Mouse (Mus musculus) granulocyte monocyte progenitor cell, adult 5-6 weeks (primary cell): Measurements from ENCODE around the gene Olfr1221. TPM values are rescaled to one million over a fixed set of nuclear protein-coding genes. Genes with fewer than 3 reads are reported as not detected.
"Not testable (repeated sequence)": the region's sequence is repeated elsewhere in the genome, so short reads cannot be mapped to it uniquely, and the experiment has no call there.

Experiments
- ATAC-seq: replicated peaks from 2 replicates; pipeline ENCODE4 v1.8.0; 2016; ENCODE audit warnings: mild to moderate bottlenecking, moderate TSS enrichment, inconsistent platforms; ENCODE audit not compliant: poor library complexity, severe bottlenecking
- total RNA-seq, 2 experiments: library from RNA; stranded (forward) in 1 of 2; stranded (reverse) in 1 of 2; fragments of 200-712, 200-1000 nt in 1 of 2; fragments of >200 nt in 1 of 2; fragmentation: Nextera tagmentation in 1 of 2; gene quantifications; 2 replicates each; pipeline ENCODE4 v1.2.3; 2014 to 2017

The Olfr1221 gene
- total RNA-seq (2014; fragmentation: Nextera tagmentation), result not detected in 2 replicates
- total RNA-seq (2017), result not detected in 2 replicates

- no peak; the same call in 1 of the 2 replicates for ATAC-seq
Measured at GRCm38 (mm10) chr2:89117183-89117582, at the start of gene Olfr1221. Olfr1221 (minus strand) TSS chr2:89117283.

- ATAC-seq, result not testable (repeated sequence)
Measured at GRCm38 (mm10) chr2:89164711-89165110, 47.6 kb upstream of the Olfr1221 start.

- ATAC-seq, result not testable (repeated sequence)
Measured at GRCm38 (mm10) chr2:89163991-89164390, 46.9 kb upstream of the Olfr1221 start, which contains the start of gene Olfr1224-ps1. Olfr1224-ps1 (minus strand) TSS chr2:89164091.

- ATAC-seq, result no peak
Measured at GRCm38 (mm10) chr2:89151460-89151859, 34.4 kb upstream of the Olfr1221 start, which contains the start of gene Olfr1223. Olfr1223 (minus strand) TSS chr2:89151560.

- no peak for ATAC-seq
Measured at GRCm38 (mm10) chr2:89132954-89133353, 15.9 kb upstream of the Olfr1221 start, which contains the start of gene Olfr1222. Olfr1222 (minus strand) TSS chr2:89133054.

- ATAC-seq, result no peak
Measured at GRCm38 (mm10) chr2:89106735-89107134, 10.3 kb downstream of the Olfr1221 start, which contains the start of gene Olfr1220. Olfr1220 (minus strand) TSS chr2:89106835.

GRCm38 (mm10) chr2:89105651-89106050 lies 11.4 kb downstream of the Olfr1221 start:
- no peak for ATAC-seq

GRCm38 (mm10) chr2:89093848-89094247 lies 23.2 kb downstream of the Olfr1221 start:
- no peak for ATAC-seq

GRCm38 (mm10) chr2:89083413-89083812 lies 33.7 kb downstream of the Olfr1221 start, which contains the start of gene Olfr1219:
Olfr1219 (minus strand) TSS chr2:89083513.
- no peak for ATAC-seq

GRCm38 (mm10) chr2:89081487-89081886 lies 35.6 kb downstream of the Olfr1221 start:
- ATAC-seq, result no peak

- no peak for ATAC-seq
Measured at GRCm38 (mm10) chr2:89061087-89061486, 56.0 kb downstream of the Olfr1221 start, which contains the start of gene Olfr1218. Olfr1218 (minus strand) TSS chr2:89061187.

Other genes starting within 250 kb of the Olfr1221 start
- not detected in 2 replicates for gene Olfr1208, start 215.0 kb downstream of the Olfr1221 start, total RNA-seq (2014; fragmentation: Nextera tagmentation)
- not detected in 2 replicates for gene Olfr1208, start 215.0 kb downstream of the Olfr1221 start, total RNA-seq (2017)
- not detected in 2 replicates for gene Olfr1209, start 202.1 kb downstream of the Olfr1221 start, total RNA-seq (2014; fragmentation: Nextera tagmentation)
- not detected in 2 replicates for gene Olfr1209, start 202.1 kb downstream of the Olfr1221 start, total RNA-seq (2017)
- not detected in 2 replicates for gene Olfr1211, start 179.2 kb downstream of the Olfr1221 start, total RNA-seq (2014; fragmentation: Nextera tagmentation)
- gene Olfr1211, start 179.2 kb downstream of the Olfr1221 start, total RNA-seq (2017), result not detected in 2 replicates
- gene Olfr1212, start 163.3 kb downstream of the Olfr1221 start, total RNA-seq (2014; fragmentation: Nextera tagmentation), result not detected in 2 replicates
- not detected in 2 replicates for gene Olfr1212, start 163.3 kb downstream of the Olfr1221 start, total RNA-seq (2017)
- gene Gm13762, start 137.0 kb downstream of the Olfr1221 start, total RNA-seq (2014; fragmentation: Nextera tagmentation), result not detected in 2 replicates
- not detected in 2 replicates for gene Gm13762, start 137.0 kb downstream of the Olfr1221 start, total RNA-seq (2017)
- not detected in 2 replicates for gene Olfr1214, start 124.6 kb downstream of the Olfr1221 start, total RNA-seq (2014; fragmentation: Nextera tagmentation)
- gene Olfr1214, start 124.6 kb downstream of the Olfr1221 start, total RNA-seq (2017), result not detected in 2 replicates
- not detected in 2 replicates for gene Olfr1215, start 110.3 kb downstream of the Olfr1221 start, total RNA-seq (2014; fragmentation: Nextera tagmentation)
- not detected in 2 replicates for gene Olfr1215, start 110.3 kb downstream of the Olfr1221 start, total RNA-seq (2017)
- gene Olfr1216, start 98.9 kb downstream of the Olfr1221 start, total RNA-seq (2014; fragmentation: Nextera tagmentation), result not detected in 2 replicates
- gene Olfr1216, start 98.9 kb downstream of the Olfr1221 start, total RNA-seq (2017), result not detected in 2 replicates
- gene Olfr1217, start 85.2 kb downstream of the Olfr1221 start, total RNA-seq (2014; fragmentation: Nextera tagmentation), result not detected in 2 replicates
- not detected in 2 replicates for gene Olfr1217, start 85.2 kb downstream of the Olfr1221 start, total RNA-seq (2017)
- gene Olfr1218, start 56.1 kb downstream of the Olfr1221 start, total RNA-seq (2014; fragmentation: Nextera tagmentation), result not detected in 2 replicates
- gene Olfr1218, start 56.1 kb downstream of the Olfr1221 start, total RNA-seq (2017), result not detected in 2 replicates
- not detected in 2 replicates for gene Olfr1219, start 33.8 kb downstream of the Olfr1221 start, total RNA-seq (2014; fragmentation: Nextera tagmentation)
- gene Olfr1219, start 33.8 kb downstream of the Olfr1221 start, total RNA-seq (2017), result not detected in 2 replicates
- gene Olfr1220, start 10.4 kb downstream of the Olfr1221 start, total RNA-seq (2014; fragmentation: Nextera tagmentation), result not detected in 2 replicates
- not detected in 2 replicates for gene Olfr1220, start 10.4 kb downstream of the Olfr1221 start, total RNA-seq (2017)
- not detected in 2 replicates for gene Olfr1222, start 15.8 kb upstream of the Olfr1221 start, total RNA-seq (2014; fragmentation: Nextera tagmentation)
- not detected in 2 replicates for gene Olfr1222, start 15.8 kb upstream of the Olfr1221 start, total RNA-seq (2017)
- not detected in 2 replicates for gene Olfr1223, start 34.3 kb upstream of the Olfr1221 start, total RNA-seq (2014; fragmentation: Nextera tagmentation)
- not detected in 2 replicates for gene Olfr1223, start 34.3 kb upstream of the Olfr1221 start, total RNA-seq (2017)
- gene Olfr1224-ps1, start 46.8 kb upstream of the Olfr1221 start, total RNA-seq (2014; fragmentation: Nextera tagmentation), result not detected in 2 replicates
- gene Olfr1224-ps1, start 46.8 kb upstream of the Olfr1221 start, total RNA-seq (2017), result not detected in 2 replicates
- gene Olfr1225, start 57.4 kb upstream of the Olfr1221 start, total RNA-seq (2014; fragmentation: Nextera tagmentation), result not detected in 2 replicates
- gene Olfr1225, start 57.4 kb upstream of the Olfr1221 start, total RNA-seq (2017), result not detected in 2 replicates
- not detected in 2 replicates for gene Olfr1226, start 82.8 kb upstream of the Olfr1221 start, total RNA-seq (2014; fragmentation: Nextera tagmentation)
- gene Olfr1226, start 82.8 kb upstream of the Olfr1221 start, total RNA-seq (2017), result not detected in 2 replicates
- gene Olfr1228, start 136.8 kb upstream of the Olfr1221 start, total RNA-seq (2014; fragmentation: Nextera tagmentation), result not detected in 2 replicates
- not detected in 2 replicates for gene Olfr1228, start 136.8 kb upstream of the Olfr1221 start, total RNA-seq (2017)
- not detected in 2 replicates for gene Olfr1229, start 170.7 kb upstream of the Olfr1221 start, total RNA-seq (2014; fragmentation: Nextera tagmentation)
- gene Olfr1229, start 170.7 kb upstream of the Olfr1221 start, total RNA-seq (2017), result not detected in 2 replicates
- not detected in 2 replicates for gene Olfr1230, start 180.0 kb upstream of the Olfr1221 start, total RNA-seq (2014; fragmentation: Nextera tagmentation)
- not detected in 2 replicates for gene Olfr1230, start 180.0 kb upstream of the Olfr1221 start, total RNA-seq (2017)
- gene Olfr1231, start 189.8 kb upstream of the Olfr1221 start, total RNA-seq (2014; fragmentation: Nextera tagmentation), result not detected in 2 replicates
- gene Olfr1231, start 189.8 kb upstream of the Olfr1221 start, total RNA-seq (2017), result not detected in 2 replicates
- gene Olfr1232, start 212.4 kb upstream of the Olfr1221 start, total RNA-seq (2014; fragmentation: Nextera tagmentation), result not detected in 2 replicates
- not detected in 2 replicates for gene Olfr1232, start 212.4 kb upstream of the Olfr1221 start, total RNA-seq (2017)
- gene Olfr1233, start 225.1 kb upstream of the Olfr1221 start, total RNA-seq (2014; fragmentation: Nextera tagmentation), result not detected in 2 replicates
- not detected in 2 replicates for gene Olfr1233, start 225.1 kb upstream of the Olfr1221 start, total RNA-seq (2017)
- not detected in 2 replicates for gene Olfr1234, start 247.6 kb upstream of the Olfr1221 start, total RNA-seq (2014; fragmentation: Nextera tagmentation)
- gene Olfr1234, start 247.6 kb upstream of the Olfr1221 start, total RNA-seq (2017), result not detected in 2 replicates